Mouse (Mus musculus) retina, postnatal 1 day (tissue): ENCODE data around the gene 1700093K21Rik.
"Not testable (repeated sequence)": the region's sequence is repeated elsewhere in the genome, so short reads cannot be mapped to it uniquely, and the experiment has no call there.

Experiments used
- DNase-seq: peaks from one replicate; pipeline ENCODE4 v3.0.0-alpha.2; 2012

The 1700093K21Rik gene

DNA sequence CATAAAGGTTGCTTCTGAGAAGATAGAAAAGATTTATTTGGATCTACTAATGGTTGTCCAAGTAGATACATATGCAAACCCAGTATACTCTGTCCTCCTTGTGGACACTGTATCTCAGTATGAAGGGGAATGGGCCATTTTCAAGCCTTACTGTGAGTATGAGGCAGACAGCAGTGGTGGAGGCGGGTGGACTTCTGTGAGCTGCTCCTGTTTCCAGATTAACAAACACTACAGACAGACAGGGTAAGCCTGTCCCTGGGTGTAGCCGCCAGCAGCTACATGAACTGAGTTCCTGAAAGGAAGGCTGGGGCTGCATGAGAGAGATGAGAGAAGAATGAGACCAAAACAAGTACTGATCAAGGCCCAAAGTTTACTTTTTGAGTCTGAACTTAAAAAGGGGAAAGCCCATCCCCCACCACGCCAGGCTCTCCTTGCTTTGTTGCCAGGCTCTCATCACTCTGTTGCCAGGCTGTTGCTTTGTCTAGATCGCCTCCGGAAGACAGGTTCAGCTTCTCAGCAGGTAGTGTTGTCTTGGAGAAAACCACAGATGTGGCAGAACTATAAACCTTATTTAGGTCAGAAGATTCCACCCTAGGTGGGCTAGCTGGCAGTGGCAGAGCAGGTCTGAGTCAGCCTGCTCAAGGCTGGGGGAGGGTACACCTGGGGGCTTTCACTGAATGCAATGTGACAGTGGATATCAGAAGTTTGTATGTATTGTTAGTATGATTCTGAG, at the start of gene 1700093K21Rik:
TSS of gene 1700093K21Rik (minus strand) at position 683 of the 733 bp plus-strand sequence.
- no peak for DNase-seq

DNA sequence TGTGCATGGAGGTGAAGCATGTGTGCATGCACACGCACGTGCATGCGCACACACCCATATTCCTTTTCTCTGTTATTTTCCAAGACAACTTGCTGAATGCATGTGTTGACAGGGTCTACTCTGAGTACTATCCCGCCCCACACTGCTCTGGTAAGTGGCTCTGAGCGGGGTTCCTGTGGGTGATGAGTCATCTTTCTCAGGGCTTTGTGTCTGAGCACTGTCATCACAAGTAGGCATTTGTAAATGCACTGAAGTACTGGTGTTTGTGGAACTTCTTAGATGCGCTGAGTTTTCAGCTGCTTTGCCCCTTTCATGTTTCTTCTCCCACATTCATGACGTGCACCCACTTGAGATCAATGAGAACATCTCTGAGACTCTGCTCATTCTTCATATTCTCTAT, 49.2 kb upstream of the 1700093K21Rik start:
- DNase-seq = no peak

DNA sequence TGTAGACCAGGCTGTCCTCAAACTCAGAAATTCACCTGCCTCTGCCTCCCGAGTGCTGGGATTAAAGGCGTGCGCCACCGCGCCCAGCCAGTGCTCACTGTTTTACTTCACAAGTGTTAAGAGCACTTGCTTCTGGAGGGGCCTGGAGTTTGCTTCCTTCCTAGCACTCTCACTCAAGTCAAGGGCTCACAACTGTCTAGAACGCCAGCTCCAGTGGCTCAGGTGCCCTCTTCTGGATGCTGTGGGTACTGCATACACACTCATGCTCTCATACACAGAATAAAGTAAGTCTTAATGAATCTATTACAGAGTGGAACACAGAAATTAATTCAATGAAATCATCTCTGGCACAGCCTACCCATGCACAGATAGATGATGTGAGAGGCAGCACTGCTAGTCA, 44.8 kb upstream of the 1700093K21Rik start:
- DNase-seq = peak; percentile 78

DNA sequence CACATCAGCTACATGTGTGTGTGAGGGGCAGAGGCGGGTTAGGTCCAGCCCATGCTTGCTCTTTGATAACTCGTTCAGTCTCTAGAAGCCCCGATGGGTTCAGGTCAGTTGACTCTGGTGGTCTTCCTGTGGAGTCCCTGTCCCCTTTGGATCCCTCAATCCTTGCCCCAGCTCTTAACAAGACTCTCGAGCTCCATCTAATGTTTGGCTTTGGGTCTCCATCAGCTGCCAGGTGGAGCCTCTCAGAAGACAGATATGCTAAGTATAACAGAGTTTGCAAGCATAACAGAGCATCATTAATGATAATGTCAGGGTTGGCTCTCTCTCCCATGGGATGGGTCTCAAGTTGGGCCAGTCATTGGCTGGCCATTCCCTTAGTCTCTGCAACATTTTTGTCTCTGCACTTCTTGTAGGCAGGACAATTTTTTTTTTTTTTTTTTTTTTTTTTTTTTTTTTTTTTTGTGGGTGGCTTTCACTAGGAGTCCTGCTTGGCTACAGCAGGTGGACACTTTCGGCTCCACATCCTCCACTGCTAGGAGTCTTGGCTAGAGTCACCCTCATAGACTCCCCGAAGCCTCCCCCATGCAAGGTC, 36.2 kb upstream of the 1700093K21Rik start:
- DNase-seq = peak; percentile 4

DNA sequence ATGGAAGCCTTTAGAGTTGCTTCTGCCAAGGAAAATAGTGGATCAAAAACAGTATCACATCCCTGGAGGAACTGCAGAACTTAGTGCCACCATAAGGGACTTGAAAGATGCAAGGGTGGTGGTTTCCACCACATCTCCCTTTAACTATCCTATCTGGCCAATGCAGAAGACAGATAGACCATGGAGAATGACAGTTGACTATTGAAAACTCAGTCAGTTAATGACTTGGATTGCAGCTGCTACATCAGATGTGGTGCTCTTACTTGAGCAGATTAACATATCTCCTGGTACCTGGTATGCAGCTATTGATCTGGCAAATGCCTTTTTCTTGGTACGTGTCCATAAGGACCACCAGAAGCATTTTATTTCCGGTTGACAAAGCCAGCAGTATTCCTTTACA, 16.5 kb upstream of the 1700093K21Rik start:
- DNase-seq = no peak

DNA sequence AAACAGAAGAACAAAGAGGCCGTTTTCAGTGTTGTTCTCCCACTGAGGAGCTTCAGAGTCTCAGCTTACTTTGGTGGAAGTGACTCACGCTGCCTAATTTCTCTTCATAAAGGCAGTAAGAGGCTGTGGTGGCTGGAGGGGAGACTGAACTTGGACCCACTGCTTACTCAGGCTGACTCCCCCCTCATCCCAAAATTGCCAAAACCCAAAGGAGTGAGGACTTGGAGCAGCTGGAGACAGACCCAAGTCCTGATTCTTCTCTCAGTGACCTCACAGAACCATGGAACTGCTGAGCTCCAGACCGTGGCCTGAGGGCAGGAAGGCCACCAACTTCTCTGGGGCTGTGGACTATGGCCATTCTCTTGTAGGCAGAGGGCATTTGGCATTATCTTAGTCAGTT, 2.0 kb downstream of the 1700093K21Rik start:
- no peak for DNase-seq

DNA sequence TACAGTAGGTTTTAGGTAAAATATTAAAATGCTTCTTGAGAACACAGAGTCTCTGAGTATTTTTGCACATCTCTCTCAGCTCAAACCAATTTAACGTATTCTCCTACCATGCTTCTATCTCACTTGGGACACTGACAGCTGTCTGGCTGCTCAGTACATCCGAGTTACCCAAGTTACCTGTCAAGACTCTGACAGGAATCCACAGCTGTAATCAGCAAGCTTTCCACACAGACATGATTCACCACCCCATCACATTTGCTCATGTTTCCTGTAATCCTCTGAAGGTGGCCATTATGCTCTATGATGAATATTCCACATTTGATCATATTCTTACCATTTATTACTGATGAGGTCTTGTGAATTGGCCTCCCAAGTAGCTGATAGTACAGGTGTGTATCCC, 5.6 kb downstream of the 1700093K21Rik start:
- DNase-seq = no peak

DNA sequence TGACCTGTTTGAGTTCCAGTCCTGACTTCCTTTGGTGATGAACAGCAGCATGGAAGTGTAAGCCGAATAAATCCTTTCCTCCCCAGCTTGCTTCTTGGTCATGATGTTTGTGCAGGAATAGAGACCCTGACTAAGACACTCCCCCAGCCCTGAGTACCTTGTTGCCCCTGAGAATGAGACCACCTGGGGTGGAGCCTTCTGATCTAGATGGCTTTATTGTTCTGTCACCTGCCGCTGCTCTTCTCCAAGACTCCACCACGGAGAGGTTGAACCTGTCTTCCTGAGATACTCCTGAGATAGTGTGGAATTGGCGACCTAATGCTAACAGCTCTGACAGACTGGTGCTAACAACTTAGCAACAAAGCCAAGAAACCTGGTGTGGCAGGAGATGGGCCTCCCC, 6.2 kb downstream of the 1700093K21Rik start:
- not testable (repeated sequence) for DNase-seq

DNA sequence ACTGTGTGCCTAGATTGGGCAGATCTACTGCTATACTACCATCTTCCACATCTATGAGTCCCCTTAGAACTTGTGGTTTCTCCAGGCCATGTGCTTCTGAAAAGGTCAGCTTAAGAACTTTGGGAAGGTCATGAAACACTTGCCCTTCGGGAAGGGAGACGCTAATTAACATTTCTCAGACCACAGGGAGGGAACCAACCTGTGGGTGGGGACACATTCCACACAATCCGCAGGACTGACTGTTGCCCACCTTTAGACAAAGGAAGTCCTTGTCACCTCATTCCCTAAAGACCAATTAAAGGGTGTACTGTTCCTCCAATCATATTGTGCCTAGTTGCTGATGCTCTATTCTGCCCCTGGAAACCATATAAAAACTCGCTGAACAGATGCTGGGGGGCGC, 16.2 kb downstream of the 1700093K21Rik start:
- not testable (repeated sequence) for DNase-seq

DNA sequence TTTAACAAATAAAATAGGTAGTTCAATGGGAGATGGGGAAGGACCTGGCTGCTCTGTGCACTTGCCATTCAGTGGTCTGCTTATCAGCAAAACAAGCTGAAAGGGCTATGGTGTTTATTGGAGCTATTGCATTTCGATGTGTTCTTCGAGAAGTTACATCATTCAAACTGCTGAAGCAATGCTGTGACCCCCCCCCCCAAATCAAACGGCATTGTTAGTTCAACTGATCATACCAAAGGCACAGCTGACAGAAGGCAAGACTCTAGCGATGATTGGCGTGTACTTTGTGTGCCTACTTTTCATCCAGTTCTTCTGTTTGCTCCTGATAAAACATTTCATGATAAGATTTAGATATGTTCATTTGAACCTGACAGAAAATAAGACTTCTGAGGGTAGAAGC, 22.3 kb downstream of the 1700093K21Rik start:
- no peak for DNase-seq

DNA sequence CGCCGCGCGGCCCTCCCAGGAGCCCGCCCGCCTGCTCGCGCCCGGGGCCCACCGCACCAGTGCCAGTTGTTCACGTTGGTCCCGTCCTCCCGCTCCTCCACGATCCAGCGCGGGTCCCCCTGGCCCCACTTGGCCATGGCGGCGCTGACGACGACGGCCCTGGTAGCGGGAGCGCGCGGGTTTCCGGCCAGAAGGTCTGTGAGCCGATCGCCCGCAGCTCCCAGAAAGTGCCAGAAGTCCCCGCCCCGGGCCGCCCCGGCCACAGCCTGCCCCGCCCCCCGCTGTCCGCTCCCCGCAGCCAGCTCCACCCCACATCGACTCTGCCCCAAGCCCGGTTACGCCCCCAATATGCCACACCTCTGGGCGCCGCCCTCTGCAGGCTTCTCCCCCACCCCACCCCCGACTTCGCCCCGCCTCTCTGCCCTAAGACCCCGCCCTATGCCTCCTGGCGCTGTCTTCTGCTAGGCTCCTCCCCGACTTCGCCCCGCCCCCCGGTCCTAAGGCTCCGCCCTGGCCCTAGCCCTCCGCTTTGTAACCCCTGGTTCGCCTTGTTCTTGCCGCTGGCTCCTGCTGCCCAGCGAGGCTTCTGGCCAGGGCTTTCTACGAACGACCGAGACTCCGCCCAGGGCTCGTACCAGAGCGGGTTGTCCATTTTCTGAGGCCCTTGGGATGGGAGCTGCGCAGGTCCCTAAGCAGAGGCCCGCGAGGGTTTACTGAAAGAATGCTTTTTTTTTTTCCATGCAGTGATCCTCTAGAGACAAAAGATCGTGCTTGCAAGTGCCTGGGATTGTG, 23.0 kb downstream of the 1700093K21Rik start, which contains the start of gene Ahsa2:
TSS of gene Ahsa2 (minus strand) at position 313 of the 792 bp plus-strand sequence.
- DNase-seq = peak; percentile 98

DNA sequence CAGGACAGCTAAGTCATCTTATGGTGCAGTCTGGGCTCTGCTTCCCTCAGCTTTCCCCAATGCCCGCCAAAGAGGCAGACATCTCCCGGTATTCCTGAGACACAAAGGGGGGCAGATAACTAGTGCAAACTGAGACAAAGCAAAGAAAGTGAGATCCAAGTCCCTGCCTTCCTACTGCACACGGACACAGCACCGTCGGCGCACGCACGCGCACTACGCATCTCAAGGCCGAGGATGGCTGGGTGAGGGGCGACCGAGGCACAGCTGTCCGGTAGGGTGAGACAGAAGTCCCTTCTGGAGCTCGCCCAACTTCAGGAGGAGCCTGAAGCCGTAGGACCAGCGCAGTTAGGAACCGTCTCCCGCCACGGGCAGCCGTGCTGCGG, 23.6 kb downstream of the 1700093K21Rik start:
- peak; percentile 86 for DNase-seq

DNA sequence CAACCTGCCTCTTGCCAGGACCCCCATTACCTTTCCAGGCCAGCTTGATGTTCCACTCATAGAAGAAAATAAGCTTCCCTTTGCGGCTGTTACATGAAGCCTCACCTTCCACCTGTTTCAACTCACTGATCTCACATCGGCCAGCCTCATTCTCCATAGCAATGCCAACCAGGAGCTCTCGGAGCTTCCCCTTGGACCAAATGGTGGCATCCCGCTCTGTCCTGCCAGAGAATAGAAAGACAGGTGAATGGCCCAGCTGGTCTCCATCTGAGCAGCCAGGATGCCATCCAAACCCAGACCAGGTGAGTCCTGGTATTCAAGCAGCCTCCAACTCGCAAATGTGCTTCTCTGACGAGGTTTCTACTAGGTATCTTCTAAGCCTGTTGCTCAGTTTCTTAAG, 24.3 kb downstream of the 1700093K21Rik start:
- DNase-seq = no peak

DNA sequence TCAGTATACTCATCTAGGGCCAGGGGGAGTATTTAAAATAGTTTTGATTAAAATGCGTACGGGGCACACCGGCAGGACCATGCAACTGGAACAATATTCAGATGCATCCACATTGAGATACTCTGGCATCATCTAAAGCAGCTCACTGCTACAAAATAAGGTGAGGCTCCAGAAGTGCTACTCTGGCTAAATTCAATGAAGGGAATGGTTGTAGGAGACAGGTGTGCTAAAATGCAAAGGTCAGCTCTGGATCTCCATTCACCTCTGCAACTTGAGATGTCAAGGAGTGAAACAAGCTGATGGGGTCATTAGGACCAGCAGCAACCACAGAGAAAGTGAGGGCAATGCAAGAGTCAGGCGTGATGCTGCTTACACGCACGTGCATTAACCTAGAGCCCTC, 25.7 kb downstream of the 1700093K21Rik start:
- no peak for DNase-seq

DNA sequence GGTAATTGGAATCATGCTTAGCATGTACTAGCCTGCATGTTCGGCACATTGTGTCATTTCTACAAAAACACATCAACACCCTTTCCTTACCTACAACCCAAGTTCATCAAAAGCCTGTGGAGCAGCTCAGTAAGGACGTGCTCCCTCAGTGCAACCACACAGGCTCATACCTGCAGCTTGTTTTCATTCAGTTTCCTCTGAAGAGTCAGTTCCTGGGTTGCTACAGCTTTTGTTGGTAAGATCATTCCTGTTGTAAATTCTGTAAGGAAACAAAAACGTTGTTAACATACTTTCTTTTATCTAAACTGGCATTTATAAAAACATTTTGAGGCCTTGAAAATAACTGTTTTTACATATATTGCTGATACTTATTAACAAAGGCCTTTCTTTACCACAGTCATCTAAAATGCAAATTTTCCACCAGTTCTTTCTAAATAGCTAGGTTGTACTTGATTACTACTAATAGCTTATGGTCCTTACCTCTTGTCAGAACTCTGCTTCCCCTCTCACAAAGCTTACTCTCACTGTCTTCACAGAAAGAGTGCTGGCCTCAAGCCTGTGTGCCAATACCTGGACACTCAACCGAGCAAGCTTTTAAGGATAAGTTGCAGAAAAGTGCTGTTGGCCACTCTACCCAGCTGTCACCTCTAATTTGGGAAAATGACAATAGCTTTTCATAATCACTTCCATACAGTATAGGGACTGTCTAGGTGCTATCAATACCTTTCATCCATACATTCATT, 28.7 kb downstream of the 1700093K21Rik start:
- no peak for DNase-seq

DNA sequence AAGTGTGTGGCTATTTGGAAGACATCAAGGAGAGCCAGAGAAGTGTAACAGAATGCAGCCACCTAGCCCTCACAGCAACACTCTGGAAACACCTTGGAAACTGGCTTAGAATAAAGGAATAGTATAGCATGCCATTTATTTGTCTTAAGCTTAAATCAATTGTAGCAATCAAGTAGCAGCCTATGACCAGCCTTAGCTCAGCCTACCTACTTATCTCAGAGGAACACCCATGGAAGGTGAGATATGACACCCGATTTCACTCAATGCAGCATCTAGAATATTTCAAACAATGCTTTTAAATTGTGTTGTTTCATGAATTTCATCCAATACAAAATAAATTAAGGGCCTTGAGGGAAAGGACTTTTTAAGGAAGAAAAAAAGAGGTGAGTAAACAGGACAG, 31.0 kb downstream of the 1700093K21Rik start:
- DNase-seq = no peak
